Mouse (Mus musculus) forebrain, embryonic 12.5 days (tissue): ENCODE measurements around the gene Gm5105. TPM values are rescaled to one million over a fixed set of nuclear protein-coding genes. Genes with fewer than 3 reads are reported as not detected.

Source experiments
- ATAC-seq: fragments of 200-750 bp; cut with Nextera tagmentation; 2 replicates; pipeline ENCODE4 v1.8.0; 2017; ENCODE audit warnings: moderate TSS enrichment; ENCODE audit not compliant: low FRiP score
- H3K27ac ChIP-seq: fragments of 300-500 bp; sonication (generic); 2 replicates; pipeline ENCODE4 v1.5.1; 2016; ENCODE audit warnings: mild to moderate bottlenecking
- H3K27me3 ChIP-seq: fragments of 300-500 bp; sonication (generic); 2 replicates; pipeline ENCODE4 v1.6.1; 2016; ENCODE audit warnings: mild to moderate bottlenecking
- H3K36me3 ChIP-seq: fragments of 300-500 bp; sonication (generic); replicated peaks from 2 replicates; pipeline ENCODE4 v1.6.1; 2016; ENCODE audit warnings: mild to moderate bottlenecking
- H3K4me1 ChIP-seq: fragments of 300-500 bp; sonication (generic); 2 replicates; pipeline ENCODE4 v1.6.1; 2016
- H3K4me2 ChIP-seq: fragments of 300-500 bp; sonication (generic); 2 replicates; pipeline ENCODE4 v1.6.1; 2016; ENCODE audit warnings: mild to moderate bottlenecking, moderate library complexity
- H3K4me3 ChIP-seq: fragments of 300-500 bp; sonication (generic); replicated peaks from 2 replicates; pipeline ENCODE4 v1.5.1; 2016; ENCODE audit warnings: mild to moderate bottlenecking
- H3K9ac ChIP-seq: fragments of 300-500 bp; sonication (generic); 2 replicates; pipeline ENCODE4 v1.6.1; 2016; ENCODE audit warnings: mild to moderate bottlenecking
- H3K9me3 ChIP-seq: fragments of 300-500 bp; sonication (generic); 2 replicates; pipeline ENCODE4 v1.6.1; 2016
- WGBS: fragments of 180-500 bp; shearing (Covaris S2); methylation state at CpG from one replicate; pipeline ENCODE4 v1.1.7; 2016; 5-methylcytosine and 5-hydroxymethylcytosine counted together
- polyA plus RNA-seq: library from polyadenylated mRNA; unstranded; fragments of >200 nt; fragmentation: Nextera tagmentation; extraction: Ambion mirVana; gene quantifications from 2 replicates; pipeline ENCODE4 v1.2.1, GENCODE M21; 2016

The Gm5105 gene
- polyA plus RNA-seq, 1 experiment from 2014 or later, result not detected

DNA sequence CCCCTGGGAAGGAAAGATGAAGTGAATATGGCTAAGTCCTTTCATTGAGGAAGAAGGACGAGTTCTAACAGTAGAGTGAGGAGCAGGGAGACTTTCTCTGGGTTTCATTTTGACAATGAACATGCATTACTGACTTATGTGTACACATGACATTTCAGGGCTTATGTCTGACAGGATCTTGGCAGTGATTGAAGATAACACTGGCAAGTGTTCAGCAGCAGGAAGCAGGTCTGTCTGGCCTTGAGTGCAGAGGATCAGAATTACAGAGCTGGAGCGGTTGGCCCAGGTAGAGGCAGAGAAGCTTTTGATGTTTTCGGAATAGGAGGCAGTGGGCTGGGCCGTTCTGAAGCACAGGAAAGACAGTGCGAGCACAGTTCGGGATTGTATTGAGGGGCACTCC lies 59.0 kb downstream of the Gm5105 start:
- no peak overlapping the region for H3K27ac ChIP-seq
- H3K9ac ChIP-seq, result no peak overlapping the region
- WGBS, result 85% methylated on average over 6 of the region's 6 CpGs
- no peak for ATAC-seq
- no peak overlapping the region for H3K4me3 ChIP-seq
- H3K4me1 ChIP-seq, result no peaks in the 10 kb centered on the region
- H3K9me3 ChIP-seq, result no peaks in the 10 kb centered on the region
- H3K4me2 ChIP-seq, result no peak overlapping the region
- no peaks in the 10 kb centered on the region for H3K27me3 ChIP-seq
- no peaks in the 10 kb centered on the region for H3K36me3 ChIP-seq

DNA sequence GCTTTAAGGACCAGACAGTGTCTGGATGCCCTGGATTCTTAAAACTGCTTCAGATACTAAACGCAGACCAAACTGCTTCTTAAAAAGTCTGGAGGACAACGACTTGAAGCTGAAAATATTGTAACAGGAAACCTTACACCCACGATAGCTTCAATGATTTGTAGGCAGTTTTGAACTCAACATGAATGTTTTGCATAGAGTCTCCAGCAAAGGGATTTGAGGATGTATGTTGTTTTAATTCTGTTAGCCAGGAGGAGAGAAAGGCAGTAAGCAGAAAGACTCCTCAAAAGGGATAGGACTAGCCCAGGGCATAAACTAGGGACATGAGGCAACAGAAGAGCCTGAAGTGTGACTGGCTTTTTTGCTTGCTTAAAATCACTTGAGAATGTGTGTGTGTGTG lies 60.3 kb downstream of the Gm5105 start:
- ATAC-seq, result no peak
- Histone ChIP-seq H3K27me3 (no peaks in the 10 kb centered on the region), H3K9ac (no peak overlapping the region), H3K4me1 (no peaks in the 10 kb centered on the region), H3K4me2 (no peak overlapping the region), H3K9me3 (no peaks in the 10 kb centered on the region), H3K27ac (no peak overlapping the region), H3K36me3 (no peaks in the 10 kb centered on the region), H3K4me3 (no peak overlapping the region)
- WGBS, result 78% methylated on average over 3 of the region's 3 CpGs

DNA sequence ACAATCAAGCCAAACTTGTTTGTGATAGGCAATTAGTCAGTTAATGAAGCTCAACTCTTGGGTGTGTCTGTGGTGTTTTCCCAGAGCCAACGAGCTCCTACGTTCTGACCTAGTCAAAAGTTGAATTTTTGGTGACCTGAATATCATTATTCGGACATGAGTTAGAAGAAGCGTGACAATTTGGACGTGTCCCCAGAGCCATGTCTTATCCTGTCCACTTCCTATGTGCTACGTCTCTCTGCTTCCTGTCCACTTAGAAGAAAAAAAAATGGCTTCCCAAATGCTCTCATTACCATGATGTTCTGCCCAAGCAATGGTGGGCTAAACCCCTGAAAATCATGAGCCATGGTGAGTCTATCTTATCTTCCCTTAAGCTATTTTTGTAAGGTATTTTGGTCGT lies 63.9 kb downstream of the Gm5105 start:
- Histone ChIP-seq H3K4me2 (no peak overlapping the region), H3K36me3 (no peaks in the 10 kb centered on the region), H3K4me3 (no peak overlapping the region), H3K27me3 (no peaks in the 10 kb centered on the region), H3K9me3 (no peaks in the 10 kb centered on the region), H3K4me1 (peaks cover 12% of the 10 kb centered on the region), H3K27ac (no peak overlapping the region), H3K9ac (no peak overlapping the region)
- ATAC-seq, result no peak
- 91% methylated on average over 7 of the region's 7 CpGs for WGBS

DNA sequence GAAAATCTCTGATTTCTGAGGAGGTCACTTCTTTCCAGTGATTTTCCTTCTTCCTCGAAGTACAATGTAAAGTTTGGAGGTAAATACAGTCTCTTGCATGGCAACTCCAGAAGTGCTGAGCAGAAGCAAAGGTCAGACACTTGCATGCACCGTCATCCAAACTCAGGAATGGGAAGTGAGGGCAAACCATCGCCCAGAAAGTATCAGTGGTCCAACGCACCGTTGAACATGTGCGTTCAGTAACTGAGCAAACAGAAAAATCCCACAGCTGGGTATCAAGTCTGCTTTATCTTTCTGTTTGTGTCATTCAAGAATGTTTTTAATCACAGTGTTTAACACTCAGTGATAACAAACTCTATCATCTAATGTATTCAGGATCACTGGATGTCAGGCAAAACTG lies 64.6 kb downstream of the Gm5105 start:
- Histone ChIP-seq H3K4me2 (no peak overlapping the region), H3K36me3 (no peaks in the 10 kb centered on the region), H3K9ac (no peak overlapping the region), H3K9me3 (no peaks in the 10 kb centered on the region), H3K27me3 (no peaks in the 10 kb centered on the region), H3K27ac (no peak overlapping the region), H3K4me3 (no peak overlapping the region), H3K4me1 (peaks cover 12% of the 10 kb centered on the region)
- 93% methylated on average over 6 of the region's 6 CpGs for WGBS
- no peak for ATAC-seq

DNA sequence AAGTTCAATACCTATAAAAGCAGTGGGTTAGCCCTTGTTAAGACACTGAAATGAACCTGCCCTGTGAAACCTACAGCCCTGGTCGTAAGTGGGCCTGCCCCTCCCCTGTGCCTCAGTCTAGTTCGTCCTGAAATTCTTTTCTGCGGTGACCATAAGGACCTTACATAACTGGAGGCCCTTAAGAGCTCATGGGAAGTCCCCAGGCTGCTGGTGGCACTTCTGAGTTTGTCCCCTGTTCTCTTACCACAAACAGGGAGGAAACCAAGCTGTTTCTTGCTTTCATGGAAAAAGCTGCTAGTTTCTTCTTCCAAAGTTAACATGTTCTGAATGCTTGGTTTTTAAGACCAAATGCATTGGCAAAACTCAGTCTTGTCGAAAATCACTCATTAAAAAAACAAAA lies 65.3 kb downstream of the Gm5105 start:
- H3K9me3 ChIP-seq, result no peaks in the 10 kb centered on the region
- H3K4me3 ChIP-seq, result no peak overlapping the region
- whole genome bisulfite sequencing, result 82% methylated on average over 4 of the region's 4 CpGs
- H3K27me3 ChIP-seq, result no peaks in the 10 kb centered on the region
- H3K4me2 ChIP-seq, result no peak overlapping the region
- ATAC-seq, result no peak
- peaks cover 12% of the 10 kb centered on the region for H3K4me1 ChIP-seq
- H3K9ac ChIP-seq, result no peak overlapping the region
- H3K36me3 ChIP-seq, result no peaks in the 10 kb centered on the region
- H3K27ac ChIP-seq, result no peak overlapping the region

DNA sequence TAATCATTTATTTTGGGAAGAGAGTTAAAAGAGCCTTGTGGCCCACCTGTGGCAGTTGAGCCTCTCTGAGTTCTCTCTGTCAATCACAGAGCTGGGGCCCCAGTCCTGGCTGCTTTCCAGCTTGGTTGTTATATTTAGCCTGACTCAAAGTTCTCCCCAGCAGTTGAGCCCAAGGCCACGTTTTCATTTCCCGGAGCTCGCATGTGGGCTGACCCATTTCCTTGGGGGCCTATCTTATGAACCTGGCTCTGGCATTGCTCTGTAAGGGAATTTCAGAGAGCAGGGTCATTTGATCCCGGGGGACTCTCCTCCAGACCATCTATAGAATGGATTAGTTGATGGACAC lies 66.5 kb downstream of the Gm5105 start:
- H3K9ac ChIP-seq, result no peak overlapping the region
- no peak overlapping the region for H3K4me3 ChIP-seq
- no peak overlapping the region for H3K4me2 ChIP-seq
- no peak overlapping the region for H3K27ac ChIP-seq
- H3K4me1 ChIP-seq, result peaks cover 12% of the 10 kb centered on the region
- WGBS, result 83% methylated on average over 4 of the region's 4 CpGs
- no peaks in the 10 kb centered on the region for H3K9me3 ChIP-seq
- H3K27me3 ChIP-seq, result no peaks in the 10 kb centered on the region
- no peaks in the 10 kb centered on the region for H3K36me3 ChIP-seq
- no peak for ATAC-seq

DNA sequence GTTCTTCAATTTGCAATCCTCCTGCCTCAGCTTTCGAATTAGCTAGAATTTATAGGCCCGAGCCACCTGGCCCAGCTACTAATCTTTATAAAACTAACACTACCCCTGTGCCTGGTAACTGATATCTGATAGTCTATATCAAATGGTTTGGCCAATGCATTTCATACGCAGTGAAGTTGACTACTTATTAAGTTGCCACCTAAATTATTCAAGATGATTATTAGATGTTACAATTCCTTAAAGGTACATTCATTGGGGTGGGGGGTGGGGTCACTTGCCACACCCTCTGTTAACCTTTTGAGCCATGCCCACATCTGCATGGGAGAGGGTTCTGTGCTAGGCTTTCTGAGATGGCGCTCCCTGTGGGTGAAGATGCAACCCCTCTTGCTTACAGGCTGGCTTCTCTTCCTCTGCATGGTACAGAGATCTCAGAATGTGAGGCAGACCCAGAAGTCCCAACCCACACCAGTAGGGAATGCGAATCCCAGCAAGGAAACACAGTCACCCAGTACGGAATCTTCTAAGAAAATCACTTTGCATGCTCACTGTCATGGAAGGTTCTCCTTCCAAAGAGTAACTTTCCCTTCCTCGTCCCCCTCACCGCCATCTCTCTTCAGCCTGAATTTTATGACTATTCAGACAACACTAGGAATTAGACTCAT lies 67.0 kb downstream of the Gm5105 start:
- Histone ChIP-seq H3K9ac (no peak overlapping the region), H3K9me3 (no peaks in the 10 kb centered on the region), H3K4me2 (no peak overlapping the region), H3K36me3 (no peaks in the 10 kb centered on the region), H3K27me3 (no peaks in the 10 kb centered on the region), H3K4me1 (peaks cover 16% of the 10 kb centered on the region), H3K4me3 (no peak overlapping the region), H3K27ac (no peak overlapping the region)
- 92% methylated on average over 8 of the region's 8 CpGs for WGBS
- no peak for ATAC-seq

DNA sequence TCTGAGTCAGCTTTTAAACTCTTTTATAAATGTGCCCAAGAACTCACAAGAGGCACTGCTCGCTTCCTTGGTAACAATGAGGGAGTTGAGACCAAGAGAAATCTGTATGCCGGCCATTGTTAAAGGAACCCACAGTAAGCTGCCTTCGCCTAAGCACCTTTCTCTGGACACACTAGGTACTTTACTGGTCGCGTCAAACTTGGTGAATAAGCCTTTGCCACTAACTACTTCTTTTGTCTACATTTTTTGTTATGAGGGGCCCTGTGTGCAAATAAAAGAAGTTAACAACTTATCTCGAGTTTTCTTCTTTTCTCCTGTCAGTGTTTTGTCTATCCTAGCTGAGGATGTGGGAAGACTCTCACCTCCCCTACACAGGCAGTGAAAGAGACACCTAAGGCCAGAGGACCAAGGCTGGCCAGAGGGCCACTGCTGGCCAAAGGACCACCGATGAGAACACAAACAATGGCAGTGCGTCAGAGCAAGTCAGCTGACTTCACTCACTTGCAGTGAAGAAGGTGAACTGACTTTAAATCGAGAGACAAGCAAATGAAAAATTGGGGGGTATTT lies 67.9 kb downstream of the Gm5105 start:
- H3K27ac ChIP-seq, result 0 out of 2 replicates have a peak overlapping the region, but pooled peaks have one; percentile 25

More for the DNA sequence above, 67.9 kb downstream of the Gm5105 start:
- H3K4me3 ChIP-seq, result no peak overlapping the region
- no peaks in the 10 kb centered on the region for H3K27me3 ChIP-seq
- no peak overlapping the region for H3K9ac ChIP-seq
- no peaks in the 10 kb centered on the region for H3K36me3 ChIP-seq
- no peaks in the 10 kb centered on the region for H3K9me3 ChIP-seq
- no peak for ATAC-seq
- WGBS, result 40% methylated on average over 9 of the region's 9 CpGs
- peaks cover 20% of the 10 kb centered on the region for H3K4me1 ChIP-seq
- H3K4me2 ChIP-seq, result no peak overlapping the region

Other genes with a start within 250 kb of the Gm5105 start
- 2,961 and 3,101 TPM in 2 replicates for gene H2afz, start 202.9 kb downstream of the Gm5105 start, polyA plus RNA-seq
- 10.9 and 11.2 TPM in 2 replicates for gene Dnajb14, start 199.7 kb downstream of the Gm5105 start, polyA plus RNA-seq
- 103 and 106 TPM in 2 replicates for gene Lamtor3, start 148.9 kb downstream of the Gm5105 start, polyA plus RNA-seq
- 3.8 and 5.5 TPM in 2 replicates for gene Dapp1, start 85.8 kb downstream of the Gm5105 start, polyA plus RNA-seq
- gene 1110002E22Rik, start 2.3 kb downstream of the Gm5105 start, polyA plus RNA-seq, result 0.03 and 0.08 TPM in 2 replicates
- gene Trmt10a, start 76.1 kb upstream of the Gm5105 start, polyA plus RNA-seq, result 13.7 and 14.5 TPM in 2 replicates
- 13.4 and 14.1 TPM in 2 replicates for gene Mttp, start 77.6 kb upstream of the Gm5105 start, polyA plus RNA-seq
- gene 4930579F01Rik, start 126.4 kb upstream of the Gm5105 start, polyA plus RNA-seq, result not detected in 2 replicates
- 0.17 TPM in 1 of 2 replicates, not detected in the other for gene Adh7, start 150.4 kb upstream of the Gm5105 start, polyA plus RNA-seq
- 0.20 and 0.55 TPM in 2 replicates for gene Adh1, start 193.6 kb upstream of the Gm5105 start, polyA plus RNA-seq
- not detected in 2 replicates for gene Adh6a, start 245.9 kb upstream of the Gm5105 start, polyA plus RNA-seq